Mouse (Mus musculus) midbrain, embryonic 13.5 days (tissue): Measurements from ENCODE around the gene Slc1a5. TPM values are rescaled to one million over a fixed set of nuclear protein-coding genes. Genes with fewer than 3 reads are reported as not detected.

Experiments used
- ATAC-seq: fragments of 200-750 bp; cut with Nextera tagmentation; 2 replicates; pipeline ENCODE4 v1.8.0; 2017; ENCODE audit warnings: mild to moderate bottlenecking, moderate TSS enrichment, moderate library complexity
- H3K27ac ChIP-seq: fragments of 300-500 bp; sonication (generic); 2 replicates; pipeline ENCODE4 v1.5.1; 2015; ENCODE audit warnings: inconsistent platforms, mild to moderate bottlenecking, moderate library complexity
- H3K27me3 ChIP-seq: fragments of 300-500 bp; sonication (generic); 2 replicates; pipeline ENCODE4 v1.6.1; 2015; ENCODE audit warnings: mild to moderate bottlenecking, inconsistent platforms
- H3K36me3 ChIP-seq: fragments of 300-500 bp; sonication (generic); 2 replicates; pipeline ENCODE4 v1.6.1; 2015; ENCODE audit warnings: mild to moderate bottlenecking, inconsistent platforms
- H3K4me1 ChIP-seq: fragments of 300-500 bp; sonication (generic); replicated peaks from 2 replicates; pipeline ENCODE4 v1.6.1; 2015; ENCODE audit warnings: inconsistent platforms
- H3K4me2 ChIP-seq: fragments of 300-500 bp; sonication (generic); replicated peaks from 2 replicates; pipeline ENCODE4 v1.6.1; 2015; ENCODE audit warnings: moderate library complexity, mild to moderate bottlenecking, inconsistent platforms
- H3K4me3 ChIP-seq: fragments of 300-500 bp; sonication (generic); replicated peaks from 2 replicates; pipeline ENCODE4 v1.5.1; 2015; ENCODE audit warnings: mild to moderate bottlenecking, inconsistent platforms
- H3K9ac ChIP-seq: fragments of 300-500 bp; sonication (generic); replicated peaks from 2 replicates; pipeline ENCODE4 v1.6.1; 2015; ENCODE audit warnings: mild to moderate bottlenecking, inconsistent platforms
- H3K9me3 ChIP-seq: fragments of 300-500 bp; sonication (generic); 2 replicates; pipeline ENCODE4 v1.6.1; 2016; ENCODE audit warnings: mild to moderate bottlenecking, inconsistent platforms
- WGBS: fragments of 180-500 bp; shearing (Covaris S2); methylation state at CpG from one replicate; pipeline ENCODE4 v1.1.7; 2015; 5-methylcytosine and 5-hydroxymethylcytosine counted together
- polyA plus RNA-seq: library from polyadenylated mRNA; unstranded; fragments of >200 nt; fragmentation: Nextera tagmentation; extraction: Ambion mirVana; gene quantifications from 2 replicates; pipeline ENCODE4 v1.2.1, GENCODE M21; 2015

Gene Slc1a5
- polyA plus RNA-seq, 1 experiment from 2014 or later, result 14.9 TPM

DNA sequence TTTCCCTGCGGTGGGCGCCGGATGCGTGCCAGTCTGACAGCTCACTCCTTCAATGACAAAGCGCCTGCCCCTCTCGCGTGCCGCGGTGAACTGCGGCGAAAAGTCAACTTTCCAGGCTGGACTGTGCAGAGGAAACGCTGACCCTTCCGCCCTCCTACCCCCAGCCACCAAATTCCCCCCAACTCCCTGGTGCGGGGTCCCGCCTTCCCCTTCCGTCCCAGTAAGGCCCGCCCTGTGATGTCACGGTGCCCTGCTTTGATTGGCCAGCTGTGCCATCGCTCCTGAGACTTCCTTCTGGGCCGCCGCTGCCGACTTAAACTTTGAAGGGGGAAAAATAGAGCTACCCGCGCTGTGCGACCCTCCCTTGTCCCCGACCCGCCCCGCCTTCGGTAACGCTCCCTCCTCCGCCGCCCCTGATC lies 61.5 kb downstream of the Slc1a5 start, which contains the start of gene Prkd2:
Gene Prkd2 (plus strand): TSS at position 258 of the 419 bp plus-strand sequence.
- Histone ChIP-seq H3K9ac (peak within 1 kb of the TSS; percentile 73), H3K4me1 (peaks cover 30% of the 10 kb centered on the region), H3K36me3 (peaks cover 41% of the 10 kb centered on the region), H3K4me2 (peak within 1 kb of the TSS; percentile 91), H3K27me3 (no peaks in the 10 kb centered on the region), H3K27ac (peak within 1 kb of the TSS; percentile 54), H3K9me3 (no peaks in the 10 kb centered on the region), H3K4me3 (peak within 1 kb of the TSS; percentile 62)
- under 1% methylated on average over 31 of the region's 32 CpGs for WGBS
- ATAC-seq, result peak; percentile 85

- H3K4me2 ChIP-seq, result peak overlapping the region; percentile 91
- 0 out of 2 replicates have a peak, but pooled peaks have one; percentile 7 for ATAC-seq
- peak overlapping the region; percentile 73 for H3K9ac ChIP-seq
- no peaks in the 10 kb centered on the region for H3K27me3 ChIP-seq
- H3K4me3 ChIP-seq, result peak overlapping the region; percentile 62
- H3K4me1 ChIP-seq, result peaks cover 30% of the 10 kb centered on the region
- no peak overlapping the region for H3K27ac ChIP-seq
- 2% methylated on average over 32 of the region's 33 CpGs for WGBS
- H3K36me3 ChIP-seq, result peaks cover 32% of the 10 kb centered on the region
- no peaks in the 10 kb centered on the region for H3K9me3 ChIP-seq
These were observed 62.5 kb downstream of the Slc1a5 start for GRCm38 (mm10) chr7:16843441-16844171.

DNA sequence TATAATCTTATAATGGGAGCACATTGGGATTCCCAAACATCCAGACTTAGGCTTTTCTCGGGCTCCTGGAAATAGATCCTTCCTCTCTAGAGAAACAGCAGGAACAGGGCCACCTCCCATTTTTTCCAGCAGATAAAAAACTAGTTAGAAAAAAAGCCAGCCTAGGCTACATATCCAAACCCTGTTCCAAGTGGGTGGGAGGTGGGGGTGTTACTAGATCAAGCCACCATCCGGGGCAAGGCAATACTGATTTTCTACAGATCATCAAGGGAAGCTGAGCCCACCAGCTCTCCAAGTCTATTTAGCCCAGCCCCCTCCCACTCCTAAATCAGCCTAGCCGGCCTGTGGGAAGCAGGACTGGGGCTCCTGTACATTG lies 63.5 kb downstream of the Slc1a5 start:
- no peak overlapping the region for H3K9ac ChIP-seq
- H3K4me1 ChIP-seq, result peaks cover 30% of the 10 kb centered on the region
- no peak for ATAC-seq
- H3K27ac ChIP-seq, result no peak overlapping the region
- no peaks in the 10 kb centered on the region for H3K9me3 ChIP-seq
- peaks cover 32% of the 10 kb centered on the region for H3K36me3 ChIP-seq
- no peak overlapping the region; the same call in 1 of the 2 replicates for H3K4me3 ChIP-seq
- 61% methylated on average over 3 of the region's 3 CpGs for WGBS
- no peaks in the 10 kb centered on the region for H3K27me3 ChIP-seq
- H3K4me2 ChIP-seq, result peak overlapping the region; percentile 91

DNA sequence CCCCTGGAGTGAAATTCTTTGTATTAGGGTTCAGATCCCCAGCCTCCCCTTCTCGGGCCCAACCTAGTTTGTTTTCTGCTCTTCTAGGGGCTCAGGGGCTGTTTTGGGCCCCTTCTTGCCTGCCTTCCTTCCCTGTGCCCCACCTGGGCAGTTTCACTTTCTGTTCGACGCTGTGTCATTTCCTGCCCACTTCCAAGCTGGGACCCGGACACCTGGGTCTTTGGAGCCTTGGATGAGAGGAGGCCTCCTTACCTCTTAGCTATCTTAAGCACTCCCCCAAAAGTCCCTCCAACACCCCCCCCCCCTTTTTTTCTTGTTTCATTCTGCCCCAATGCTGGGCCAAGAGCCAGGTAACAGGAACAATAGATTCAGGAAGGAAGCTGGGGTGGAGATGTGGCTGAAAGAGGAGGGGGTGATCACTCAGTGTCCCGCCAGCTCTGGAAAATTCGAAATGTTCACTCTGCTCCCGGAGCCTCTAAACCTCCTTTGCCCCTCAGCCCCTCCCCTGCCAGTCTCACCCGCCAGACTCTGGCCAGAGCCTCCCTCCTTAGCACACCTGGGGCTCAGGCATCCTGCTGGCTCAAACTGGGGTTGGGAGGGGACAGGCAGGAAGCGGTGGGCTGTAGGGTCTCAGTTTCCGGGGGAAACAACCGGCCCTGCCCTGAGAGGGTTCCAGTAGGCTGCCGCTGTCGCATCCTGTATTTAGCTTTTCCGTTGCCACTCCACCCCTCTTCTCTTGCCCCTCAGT lies 64.1 kb downstream of the Slc1a5 start:
- H3K27me3 ChIP-seq, result no peaks in the 10 kb centered on the region
- no peaks in the 10 kb centered on the region for H3K9me3 ChIP-seq
- H3K4me3 ChIP-seq, result no peak overlapping the region
- H3K9ac ChIP-seq, result peak overlapping the region; percentile 47
- peaks cover 30% of the 10 kb centered on the region for H3K4me1 ChIP-seq
- WGBS, result 44% methylated on average over 14 of the region's 14 CpGs
- ATAC-seq, result no peak
- H3K27ac ChIP-seq, result no peak overlapping the region
- peak overlapping the region; percentile 91 for H3K4me2 ChIP-seq
- H3K36me3 ChIP-seq, result peaks cover 32% of the 10 kb centered on the region

DNA sequence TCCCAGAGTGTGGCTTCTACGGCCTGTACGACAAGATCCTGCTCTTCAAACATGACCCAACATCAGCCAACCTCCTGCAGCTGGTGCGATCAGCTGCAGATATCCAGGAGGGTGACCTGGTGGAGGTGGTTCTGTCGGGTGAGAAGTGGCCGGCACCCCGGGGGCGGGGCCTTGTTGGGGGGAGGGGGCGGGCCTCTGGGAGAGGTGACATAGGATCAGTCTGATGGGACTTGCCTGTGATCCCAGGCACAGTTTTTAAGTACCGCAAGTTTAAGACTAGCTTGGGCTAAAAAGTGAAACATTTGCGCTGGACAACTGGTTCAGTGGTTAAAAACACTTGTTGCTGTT lies 64.7 kb downstream of the Slc1a5 start:
- Histone ChIP-seq H3K9me3 (no peaks in the 10 kb centered on the region), H3K4me3 (no peak overlapping the region), H3K36me3 (peaks cover 32% of the 10 kb centered on the region), H3K9ac (peak overlapping the region; percentile 47; the same call in 1 of the 2 replicates), H3K27me3 (no peaks in the 10 kb centered on the region), H3K4me2 (peak overlapping the region; percentile 91; the same call in 1 of the 2 replicates), H3K4me1 (peaks cover 30% of the 10 kb centered on the region), H3K27ac (no peak overlapping the region)
- 41% methylated on average over 10 of the region's 10 CpGs for WGBS
- ATAC-seq, result no peak

- no peak for ATAC-seq
- no peaks in the 10 kb centered on the region for H3K27me3 ChIP-seq
- H3K9me3 ChIP-seq, result no peaks in the 10 kb centered on the region
- peaks cover 25% of the 10 kb centered on the region for H3K36me3 ChIP-seq
- no peak overlapping the region for H3K4me2 ChIP-seq
- H3K9ac ChIP-seq, result no peak overlapping the region
- no peak overlapping the region for H3K4me3 ChIP-seq
- no peak overlapping the region for H3K27ac ChIP-seq
- WGBS, result 95% methylated on average over 5 of the region's 5 CpGs
- H3K4me1 ChIP-seq, result peaks cover 30% of the 10 kb centered on the region
These were observed 65.6 kb downstream of the Slc1a5 start for GRCm38 (mm10) chr7:16846775-16847174.

GRCm38 (mm10) chr7:16847507-16847906 lies 66.4 kb downstream of the Slc1a5 start:
- WGBS, result 89% methylated on average over 18 of the region's 19 CpGs
- H3K4me2 ChIP-seq, result no peak overlapping the region
- peaks cover 26% of the 10 kb centered on the region for H3K4me1 ChIP-seq

More at GRCm38 (mm10) chr7:16847507-16847906, 66.4 kb downstream of the Slc1a5 start:
- ATAC-seq, result no peak
- no peak overlapping the region for H3K27ac ChIP-seq
- H3K36me3 ChIP-seq, result peaks cover 30% of the 10 kb centered on the region
- H3K9me3 ChIP-seq, result no peaks in the 10 kb centered on the region
- no peak overlapping the region for H3K9ac ChIP-seq
- H3K4me3 ChIP-seq, result no peak overlapping the region
- H3K27me3 ChIP-seq, result no peaks in the 10 kb centered on the region

Other genes starting within 250 kb of the Slc1a5 start
- gene Arhgap35, start 166.3 kb upstream of the Slc1a5 start, polyA plus RNA-seq, result 32.4 and 34.0 TPM in 2 replicates
- gene Ceacam15, start 105.6 kb upstream of the Slc1a5 start, polyA plus RNA-seq, result not detected in 2 replicates
- gene Ceacam9, start 59.4 kb upstream of the Slc1a5 start, polyA plus RNA-seq, result 0.14 TPM in 1 of 2 replicates, not detected in the other
- gene Ap2s1, start 42.9 kb upstream of the Slc1a5 start, polyA plus RNA-seq, result 360 and 361 TPM in 2 replicates
- gene Strn4, start 34.5 kb downstream of the Slc1a5 start, polyA plus RNA-seq, result 184 and 186 TPM in 2 replicates
- gene Fkrp, start 35.4 kb downstream of the Slc1a5 start, polyA plus RNA-seq, result 43.9 and 46.1 TPM in 2 replicates
- gene Prkd2, start 61.6 kb downstream of the Slc1a5 start, polyA plus RNA-seq, result 6.4 and 6.6 TPM in 2 replicates
- 2.8 and 2.9 TPM in 2 replicates for gene Dact3, start 94.0 kb downstream of the Slc1a5 start, polyA plus RNA-seq
- 23.4 and 30.8 TPM in 2 replicates for gene Gng8, start 110.4 kb downstream of the Slc1a5 start, polyA plus RNA-seq
- gene Ptgir, start 125.2 kb downstream of the Slc1a5 start, polyA plus RNA-seq, result 0.41 and 0.54 TPM in 2 replicates
- gene Calm3, start 142.8 kb downstream of the Slc1a5 start, polyA plus RNA-seq, result 297 and 325 TPM in 2 replicates
- 119 and 120 TPM in 2 replicates for gene Pnmal2, start 163.3 kb downstream of the Slc1a5 start, polyA plus RNA-seq
- 54.7 and 60.8 TPM in 2 replicates for gene Pnmal1, start 178.3 kb downstream of the Slc1a5 start, polyA plus RNA-seq
- gene Gm42372, start 201.7 kb downstream of the Slc1a5 start, polyA plus RNA-seq, result 3.4 and 4.3 TPM in 2 replicates
- 5.6 and 5.9 TPM in 2 replicates for gene Ccdc8, start 211.4 kb downstream of the Slc1a5 start, polyA plus RNA-seq
- gene Ppp5c, start 246.6 kb downstream of the Slc1a5 start, polyA plus RNA-seq, result 108 and 110 TPM in 2 replicates